Mouse (Mus musculus): Measurements from ENCODE around the gene Kif3a.

GRCm38 (mm10) chr11:53618619-53619198 lies 51.5 kb downstream of the Kif3a start, which contains the start of gene Il4:
- TF ChIP-seq GATA1 (IDR thresholded peaks at IDR 0.05; ENCODE audit: low read length) (no peak), TAL1 (IDR thresholded peaks at IDR 0.05; ENCODE audit: low read length) (no peak)
